Mouse (Mus musculus) gastrocnemius, adult 2 months (tissue): ENCODE data around the gene Mrgprd. TPM values are rescaled to one million over a fixed set of nuclear protein-coding genes. Genes with fewer than 3 reads are reported as not detected.

Source experiments
- DNase-seq: peaks from one replicate; pipeline ENCODE4 v3.0.0; 2022
- H3K27ac ChIP-seq: fragments of 200-600 bp; 2 replicates; pipeline ENCODE4 v1.8.1; 2022; ENCODE audit warnings: mild to moderate bottlenecking
- H3K4me3 ChIP-seq: fragments of 200-600 bp; 2 replicates; pipeline ENCODE4 v1.8.1; 2022; ENCODE audit warnings: mild to moderate bottlenecking, moderate library complexity
- CTCF ChIP-seq: fragments of 200-600 bp; IDR thresholded peaks from 2 replicates; pipeline ENCODE4 v1.8.1; 2022; ENCODE audit warnings: antibody characterized with exemption, mild to moderate bottlenecking, moderate library complexity
- intact Hi-C: fragments of 180-260 bp; cut with DNase I; formaldehyde crosslinking; loops from one replicate; pipeline ENCODE4 v1.15.1; 2025
- total RNA-seq, 2 experiments: library from RNA; stranded (reverse); gene quantifications; 2 replicates each; pipeline ENCODE4 v1.2.3; 2021

The Mrgprd gene
- total RNA-seq, 2 experiments from 2014 or later, result not detected

DNA sequence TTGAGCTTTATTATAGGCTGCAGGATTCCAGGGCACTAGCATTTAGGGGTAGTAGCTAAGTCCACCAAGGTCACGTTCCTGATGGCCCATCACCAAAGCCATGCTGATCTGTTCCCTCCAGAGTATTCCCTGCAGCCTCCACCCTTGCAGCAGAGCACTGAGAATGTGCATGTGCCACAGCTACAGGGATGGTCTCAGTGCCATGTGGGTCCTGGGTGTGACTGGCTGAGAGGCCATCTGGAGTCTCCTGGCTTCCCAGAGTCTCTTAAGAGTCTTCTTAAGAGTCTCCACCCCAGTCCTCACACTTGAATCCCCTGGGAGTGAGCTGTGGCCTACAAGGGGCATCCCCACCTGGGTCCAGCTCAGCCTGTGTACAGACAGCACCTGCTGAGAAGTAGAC, 4.8 kb upstream of the Mrgprd start:
- no peak overlapping the region for H3K27ac ChIP-seq
- TF ChIP-seq CTCF, result no peak
- intact Hi-C loops, result no loop called here
- H3K4me3 ChIP-seq, result no peak overlapping the region
- DNase-seq, result no peak

DNA sequence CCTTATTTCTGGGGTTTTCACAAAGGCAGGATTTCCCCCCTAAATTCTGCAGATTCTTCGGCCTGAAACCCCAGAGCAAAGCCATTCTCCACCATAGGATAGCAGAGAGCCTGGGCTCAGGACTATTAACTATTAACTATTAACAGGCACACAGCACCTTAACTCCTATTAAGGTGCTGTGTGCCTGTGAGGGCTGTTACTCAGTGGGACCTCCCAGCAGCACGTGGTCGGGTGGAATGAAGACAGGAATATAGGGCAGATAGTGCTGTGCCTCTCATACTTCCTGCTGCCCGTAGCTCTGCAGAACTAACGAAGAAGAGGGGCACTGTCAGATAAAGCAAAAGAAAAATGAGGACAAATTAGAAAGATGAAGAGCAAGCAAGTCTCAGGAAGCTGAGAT, 4.1 kb upstream of the Mrgprd start:
- no peak overlapping the region for H3K27ac ChIP-seq
- intact Hi-C loops, result no loop called here
- TF ChIP-seq CTCF, result no peak
- H3K4me3 ChIP-seq, result no peak overlapping the region
- no peak for DNase-seq

DNA sequence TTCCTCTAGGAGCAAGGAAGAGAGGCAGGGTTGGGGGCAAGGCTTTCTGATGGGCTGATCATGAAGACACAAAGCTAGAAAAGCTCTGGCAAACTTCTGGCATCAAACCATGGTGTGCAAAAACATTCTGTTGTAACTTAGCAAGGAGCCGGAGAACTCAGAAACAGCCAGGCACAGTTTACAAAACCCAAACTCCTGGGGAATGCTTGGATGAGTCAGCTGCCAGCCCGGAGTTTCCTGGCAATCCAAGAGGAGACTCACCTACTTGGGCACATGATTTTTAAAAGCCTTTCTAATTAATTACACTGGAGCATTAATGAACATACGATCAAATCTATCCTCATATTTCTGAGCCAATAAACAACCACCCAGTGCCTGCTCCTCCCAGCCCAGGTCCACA, 2.5 kb upstream of the Mrgprd start:
- intact Hi-C loops, result no loop called here
- TF ChIP-seq CTCF, result no peak
- DNase-seq, result no peak
- Histone ChIP-seq H3K4me3 (no peak overlapping the region), H3K27ac (no peak overlapping the region)

DNA sequence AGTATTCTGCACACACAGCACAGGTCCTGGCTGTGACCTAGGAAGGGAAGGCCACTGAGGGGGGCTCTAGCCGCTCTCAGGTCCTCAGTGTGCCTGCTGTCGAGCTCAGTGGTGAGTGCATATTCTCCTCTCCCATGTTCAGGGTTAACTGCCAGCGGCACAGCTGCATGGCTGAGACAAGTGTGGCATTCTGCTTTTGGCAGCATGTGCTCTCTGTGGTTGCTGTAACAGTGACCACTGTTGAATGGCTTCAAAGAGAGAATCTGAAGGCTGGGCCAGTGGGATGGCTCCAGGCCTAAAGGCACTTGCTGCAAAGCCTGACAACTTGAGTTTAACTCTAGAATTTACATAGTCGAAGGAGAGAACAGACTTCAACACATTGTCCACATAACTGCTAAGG, 2.9 kb downstream of the Mrgprd start:
- DNase-seq, result no peak
- no peak overlapping the region for H3K4me3 ChIP-seq
- no peak for TF ChIP-seq CTCF
- intact Hi-C loops, result no loop called here
- H3K27ac ChIP-seq, result no peak overlapping the region

DNA sequence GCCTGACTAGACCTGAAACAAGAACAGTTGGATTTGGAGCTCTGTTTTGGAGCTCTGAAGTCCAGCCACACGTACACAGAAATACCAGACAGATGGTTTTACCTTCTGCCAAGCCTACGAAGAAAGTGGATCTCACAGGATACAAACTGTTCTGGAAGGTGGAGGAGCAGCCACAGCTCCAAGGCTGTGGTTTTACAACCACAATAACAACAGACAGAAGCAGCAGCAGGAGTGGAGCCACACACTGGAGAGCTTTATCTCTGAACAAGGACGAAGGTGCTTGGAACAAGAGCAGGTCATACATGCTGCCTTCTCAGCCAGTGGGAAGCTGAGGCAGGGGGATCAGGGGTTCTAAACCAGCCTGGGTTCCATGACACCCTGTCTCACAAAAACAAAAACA, 4.8 kb downstream of the Mrgprd start:
- no peak for DNase-seq
- TF ChIP-seq CTCF, result no peak
- Histone ChIP-seq H3K27ac (no peak overlapping the region), H3K4me3 (no peak overlapping the region)
- intact Hi-C loops, result no loop called here

DNA sequence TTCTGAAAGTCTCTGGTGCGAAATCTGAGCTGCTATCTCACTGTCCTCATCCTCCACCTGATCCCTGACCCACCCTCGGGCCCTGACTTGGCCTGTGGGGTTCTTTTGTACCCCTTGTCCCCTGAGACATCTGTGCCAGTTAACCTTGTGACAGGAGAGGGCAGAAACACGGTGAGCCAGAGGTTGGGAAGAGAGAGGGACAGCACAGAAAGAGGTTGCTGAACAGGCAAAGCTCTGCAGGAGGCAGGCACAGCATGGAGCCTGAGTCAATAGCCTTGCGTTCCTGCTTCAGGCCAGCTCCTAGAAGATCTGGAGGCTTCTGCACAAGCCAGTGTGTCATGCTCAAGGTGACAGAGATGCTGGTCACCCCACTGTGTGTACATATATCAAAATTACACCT, 9.0 kb downstream of the Mrgprd start:
- intact Hi-C loops, result no loop called here
- DNase-seq, result no peak
- Histone ChIP-seq H3K4me3 (no peak overlapping the region), H3K27ac (no peak overlapping the region)
- no peak for TF ChIP-seq CTCF

DNA sequence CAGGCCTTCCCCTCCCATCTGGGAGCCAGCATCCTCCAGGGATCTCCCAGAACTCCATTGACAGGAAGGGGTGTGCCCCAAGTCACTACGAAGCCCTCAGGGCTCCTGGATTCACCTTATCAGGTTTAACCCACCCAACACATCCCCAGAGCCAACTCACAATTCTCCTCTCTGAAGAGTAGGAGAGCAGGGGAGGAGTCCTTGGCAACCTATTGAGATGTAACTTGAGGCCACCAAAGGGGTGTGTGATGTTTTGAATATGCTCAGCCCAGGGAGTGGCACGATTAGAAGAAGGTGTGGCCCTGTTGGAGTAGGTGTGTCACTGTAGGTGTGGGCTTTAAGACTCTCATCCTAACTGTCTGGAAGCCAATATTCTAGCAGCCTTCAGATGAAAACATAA, 11.1 kb downstream of the Mrgprd start:
- intact Hi-C loops, result no loop called here
- DNase-seq, result no peak
- no peak for TF ChIP-seq CTCF
- no peak overlapping the region for H3K27ac ChIP-seq
- no peak overlapping the region for H3K4me3 ChIP-seq

DNA sequence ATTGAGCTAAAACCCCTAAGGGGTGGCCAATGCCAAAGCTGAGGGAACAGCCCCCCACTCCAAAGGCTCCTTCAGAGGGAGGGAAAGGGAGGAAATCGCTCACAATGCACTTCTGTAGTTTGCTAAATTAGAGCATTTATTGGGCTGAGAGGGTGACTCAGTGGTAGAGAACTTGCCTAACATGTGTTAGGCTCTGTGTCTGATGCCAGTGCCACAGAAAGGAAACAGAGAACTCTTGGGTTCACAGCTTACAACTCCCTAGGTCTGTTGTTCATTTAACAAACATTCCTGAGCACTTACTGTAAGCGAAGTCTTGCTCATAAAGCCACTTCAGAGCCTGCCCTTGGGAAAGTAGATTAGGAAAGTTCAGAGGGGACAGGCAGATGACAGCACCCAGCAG, 15.3 kb downstream of the Mrgprd start:
- no peak for TF ChIP-seq CTCF
- H3K4me3 ChIP-seq, result no peak overlapping the region
- H3K27ac ChIP-seq, result 0 out of 2 replicates have a peak overlapping the region, but pooled peaks have one; percentile 12
- no peak for DNase-seq
- intact Hi-C loops, result no loop called here

DNA sequence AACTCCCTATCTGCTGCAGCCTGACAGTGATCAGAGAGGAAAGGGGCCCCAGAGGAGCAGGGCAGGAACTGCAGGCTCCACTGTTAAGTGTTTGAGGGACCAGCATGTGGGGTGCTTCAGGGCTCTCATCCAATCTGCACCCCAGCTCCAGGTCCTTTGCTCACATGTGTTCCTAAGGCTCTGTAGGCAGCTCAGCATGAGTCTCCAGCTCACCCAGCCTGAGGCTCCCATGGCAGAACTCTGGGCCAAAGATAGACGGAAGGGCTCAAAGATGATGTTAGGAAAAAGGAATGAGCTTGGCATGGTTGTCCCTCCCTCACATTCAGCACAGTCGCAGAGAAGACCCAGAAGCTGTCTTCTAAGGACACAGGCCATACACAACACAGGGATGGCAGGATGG, 16.0 kb downstream of the Mrgprd start:
- intact Hi-C loops, result no loop called here
- TF ChIP-seq CTCF, result no peak
- H3K4me3 ChIP-seq, result no peak overlapping the region
- H3K27ac ChIP-seq, result peak overlapping the region; percentile 13; the same call in 1 of the 2 replicates
- DNase-seq, result no peak

DNA sequence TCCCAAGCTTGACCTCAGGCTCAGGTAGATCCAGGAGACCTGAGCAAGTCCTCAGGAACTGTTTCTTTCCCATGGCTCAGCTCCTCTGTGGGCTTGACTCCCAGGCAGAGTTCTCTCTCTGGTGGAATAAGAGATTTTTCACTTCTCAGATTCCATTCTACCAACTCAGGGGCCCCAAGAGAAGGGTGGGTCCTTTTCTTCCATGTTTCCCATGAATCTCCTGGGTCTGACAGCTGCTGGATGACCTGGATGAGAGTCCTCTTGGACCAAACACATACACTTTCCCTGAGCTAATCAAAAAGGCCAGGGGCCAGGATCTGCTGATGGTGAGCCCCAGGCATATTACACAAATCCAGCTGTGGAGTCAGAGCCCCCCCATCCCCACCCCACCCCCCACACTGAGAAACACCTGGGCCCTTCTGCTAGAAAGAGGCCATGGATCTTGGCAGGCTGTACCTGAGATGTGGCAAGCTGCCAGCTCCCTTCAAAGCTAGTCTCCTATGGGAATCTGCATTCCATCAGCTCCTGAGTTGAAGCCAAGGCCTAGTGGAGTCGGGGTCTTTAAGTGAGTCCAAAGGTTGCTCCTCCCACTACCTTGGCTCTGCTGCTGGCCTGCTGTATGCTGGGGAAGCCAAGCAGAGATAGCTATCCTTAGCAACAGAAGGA, 17.9 kb downstream of the Mrgprd start:
- intact Hi-C loops, result no loop called here
- Histone ChIP-seq H3K27ac (no peak overlapping the region), H3K4me3 (no peak overlapping the region)
- no peak for DNase-seq
- no peak for TF ChIP-seq CTCF

DNA sequence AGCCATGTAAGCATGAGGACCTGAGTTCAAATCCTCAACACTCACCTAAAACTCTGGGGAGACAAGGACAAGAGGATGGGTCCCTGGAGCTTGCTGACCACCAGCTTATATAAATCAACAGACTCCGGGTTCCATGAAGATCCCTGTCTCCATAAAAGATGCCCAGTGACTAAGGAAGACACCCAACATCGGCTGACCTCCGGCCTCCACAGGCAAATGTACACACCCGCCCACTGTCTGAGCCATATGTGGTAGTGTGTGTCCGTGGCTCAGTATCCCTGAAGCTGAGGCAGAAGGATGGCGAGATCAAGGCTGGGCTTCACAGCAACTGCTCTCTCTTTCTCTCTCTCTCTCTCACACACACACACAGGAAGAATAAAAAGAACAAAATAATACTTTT, 19.3 kb downstream of the Mrgprd start:
- H3K27ac ChIP-seq, result no peak overlapping the region
- no peak for TF ChIP-seq CTCF
- DNase-seq, result no peak
- H3K4me3 ChIP-seq, result no peak overlapping the region
- intact Hi-C loops, result no loop called here

DNA sequence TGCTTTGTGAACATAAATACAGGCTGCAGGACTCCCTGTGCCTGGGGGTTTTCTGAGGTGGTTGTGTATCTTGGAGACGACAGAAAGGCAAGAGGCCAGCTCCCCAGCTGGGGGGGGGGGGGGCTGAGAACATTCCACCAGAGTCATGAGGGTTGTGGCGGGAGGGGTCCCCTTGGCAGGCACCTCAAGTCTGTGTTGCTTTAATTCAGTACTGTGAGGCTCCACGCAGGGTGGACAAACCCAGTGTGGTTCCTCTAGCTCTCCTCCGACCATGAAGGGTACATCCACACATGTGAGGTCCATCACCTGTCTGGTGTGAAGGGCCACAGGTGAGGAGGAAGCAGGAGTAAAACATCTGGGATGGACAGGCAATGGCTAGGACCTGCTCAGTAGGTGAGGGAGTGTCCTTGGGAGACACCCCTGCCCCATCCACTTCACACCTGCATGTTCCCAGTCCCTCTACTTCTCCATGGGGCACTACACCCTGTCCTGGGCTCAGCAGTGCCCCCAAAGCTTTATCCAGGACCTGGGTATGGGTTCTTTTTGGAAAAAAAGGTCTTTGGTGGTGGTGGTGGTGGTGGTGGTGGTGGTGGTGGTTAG, 19.9 kb downstream of the Mrgprd start:
- intact Hi-C loops, result no loop called here
- Histone ChIP-seq H3K27ac (no peak overlapping the region), H3K4me3 (no peak overlapping the region)
- no peak for TF ChIP-seq CTCF
- DNase-seq, result no peak

DNA sequence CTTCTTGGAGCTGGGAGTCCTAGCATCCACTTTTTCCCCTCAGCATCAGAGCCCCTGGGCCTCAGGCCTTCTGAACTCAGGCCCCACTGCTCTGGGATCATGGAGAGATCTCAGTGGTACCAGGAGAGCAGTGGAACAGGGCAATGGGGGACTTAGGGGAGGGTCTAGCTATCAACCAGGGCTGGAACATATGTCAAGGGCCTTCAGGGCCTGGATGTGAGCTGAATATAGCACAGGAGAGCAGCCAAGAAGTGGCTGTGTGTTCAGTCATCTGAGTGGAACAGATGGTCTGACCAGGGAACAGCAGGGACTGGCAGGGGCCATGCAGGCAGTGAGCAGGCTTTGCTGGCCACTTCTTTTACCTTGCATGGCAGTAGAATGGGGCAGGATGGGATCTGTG, 20.6 kb downstream of the Mrgprd start:
- Histone ChIP-seq H3K4me3 (no peak overlapping the region), H3K27ac (no peak overlapping the region)
- no peak for TF ChIP-seq CTCF
- no peak for DNase-seq
- intact Hi-C loops, result no loop called here
